Mouse (Mus musculus): ENCODE results near the gene Espl1. TPM values are rescaled to one million over a fixed set of nuclear protein-coding genes. Genes with fewer than 3 reads are reported as not detected.
A peak's percentile ranks its signal among the peaks of the same experiment; 100 is the strongest.

Espl1 gene
- polyA plus RNA-seq, 1 experiment from 2014 or later, result 45.9 TPM

- 73% methylated on average over 3 of the region's 3 CpGs for WGBS
- Histone ChIP-seq H3K4me3 (ENCODE audit: low read depth, low read length) (no peak overlapping the region), H3K9me3 (ENCODE audit: low read depth, low read length) (no peaks in the 10 kb centered on the region), H3K27ac (ENCODE audit: low read depth) (no peak overlapping the region), H3K27me3 (ENCODE audit: insufficient read depth, low read length) (no peaks in the 10 kb centered on the region), H3K9ac (no peak overlapping the region), H3K4me2 (no peak overlapping the region), H3K36me3 (ENCODE audit: insufficient read depth) (peaks cover 22% of the 10 kb centered on the region), H3K4me1 (ENCODE audit: insufficient read depth) (peaks cover 11% of the 10 kb centered on the region; the same call in 1 of the 2 replicates)
- no peak for DNase-seq
- TF ChIP-seq CTCF (IDR thresholded peaks at IDR 0.05; ENCODE audit: low read depth), result no peak
- no peak for ATAC-seq (ENCODE audit: insufficient read depth)
Observed at GRCm38 (mm10) chr15:102283648-102284047, 12.4 kb upstream of the Espl1 start.

DNA sequence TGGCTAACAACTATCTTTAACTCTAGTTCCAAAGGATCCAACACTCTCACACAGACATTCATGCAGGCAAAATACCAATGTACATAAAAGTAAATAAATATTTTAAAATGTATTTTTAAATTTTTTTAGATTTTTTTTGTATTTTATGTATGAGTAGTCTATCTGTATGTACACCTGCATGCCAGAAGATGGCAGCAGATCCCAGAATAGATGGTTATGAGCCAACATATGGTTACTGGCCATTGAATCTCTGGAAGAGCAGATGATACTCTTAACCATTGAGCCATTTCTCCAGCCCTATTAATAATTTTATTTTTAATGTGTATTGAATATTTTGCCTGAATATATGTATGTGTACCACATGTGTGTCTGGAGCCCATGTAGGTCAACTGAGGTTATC is 8.7 kb upstream of the Espl1 start:
- Histone ChIP-seq H3K36me3 (ENCODE audit: insufficient read depth) (0 out of 2 replicates have a peak, but pooled peaks cover 4% of the 10 kb centered on the region), H3K9me3 (ENCODE audit: low read depth, low read length) (no peaks in the 10 kb centered on the region), H3K4me1 (ENCODE audit: insufficient read depth) (peaks cover 4% of the 10 kb centered on the region; the same call in 1 of the 2 replicates), H3K27me3 (ENCODE audit: insufficient read depth, low read length) (no peaks in the 10 kb centered on the region), H3K9ac (no peak overlapping the region), H3K27ac (ENCODE audit: low read depth) (no peak overlapping the region), H3K4me2 (no peak overlapping the region), H3K4me3 (ENCODE audit: low read depth, low read length) (no peak overlapping the region)
- DNase-seq, result peak; percentile 82
- peak; percentile 39; the same call in 1 of the 2 replicates for ATAC-seq (ENCODE audit: insufficient read depth)
- TF ChIP-seq CTCF (IDR thresholded peaks at IDR 0.05; ENCODE audit: low read depth), result peak; percentile 67

- WGBS, result 2% methylated on average over 24 of the region's 24 CpGs
- no peak for TF ChIP-seq CTCF (IDR thresholded peaks at IDR 0.05; ENCODE audit: low read depth)
- Histone ChIP-seq H3K27ac (ENCODE audit: low read depth) (no peak overlapping the region), H3K4me2 (peak overlapping the region; percentile 73), H3K36me3 (ENCODE audit: insufficient read depth) (peaks cover 35% of the 10 kb centered on the region), H3K9ac (peak overlapping the region; percentile 51), H3K4me3 (ENCODE audit: low read depth, low read length) (peak overlapping the region; percentile 65), H3K9me3 (ENCODE audit: low read depth, low read length) (no peaks in the 10 kb centered on the region), H3K27me3 (ENCODE audit: insufficient read depth, low read length) (no peaks in the 10 kb centered on the region), H3K4me1 (ENCODE audit: insufficient read depth) (peaks cover 3% of the 10 kb centered on the region; the same call in 1 of the 2 replicates)
- ATAC-seq (ENCODE audit: insufficient read depth), result peak; percentile 58
- DNase-seq, result peak; percentile 14
Observed at GRCm38 (mm10) chr15:102296368-102297006, 421 bp downstream of the Espl1 start.

DNA sequence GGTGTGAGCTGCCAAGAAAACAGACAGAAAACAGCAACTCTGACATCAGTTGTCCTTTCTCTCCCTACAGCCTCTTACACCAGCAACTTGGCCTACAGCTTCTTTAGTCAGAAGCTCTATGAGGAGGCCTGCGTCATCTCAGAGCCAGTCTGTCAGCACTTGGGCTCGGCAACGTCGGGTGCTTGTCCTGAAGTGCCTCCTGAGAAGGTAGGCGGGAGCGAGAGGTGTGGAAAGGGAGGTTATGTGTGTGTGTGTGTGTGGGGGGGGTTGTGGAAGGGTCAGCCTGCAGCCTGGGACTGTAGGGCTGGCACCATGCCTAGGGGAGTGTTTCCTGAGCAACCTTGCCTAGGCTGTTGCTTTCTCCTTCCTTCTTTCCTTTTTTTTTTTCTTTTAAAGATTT is 6.5 kb downstream of the Espl1 start:
- H3K9me3 ChIP-seq (ENCODE audit: low read depth, low read length), result no peaks in the 10 kb centered on the region
- ATAC-seq (ENCODE audit: insufficient read depth) (peak; percentile 31; the same call in 1 of the 2 replicates), DNase-seq (peak; percentile 30)
- H3K4me2 ChIP-seq, result no peak overlapping the region
- H3K4me3 ChIP-seq (ENCODE audit: low read depth, low read length), result no peak overlapping the region
- 56% methylated on average over 6 of the region's 6 CpGs for WGBS
- H3K9ac ChIP-seq, result no peak overlapping the region
- H3K27me3 ChIP-seq (ENCODE audit: insufficient read depth, low read length), result no peaks in the 10 kb centered on the region
- H3K4me1 ChIP-seq (ENCODE audit: insufficient read depth), result no peaks in the 10 kb centered on the region
- peaks cover 79% of the 10 kb centered on the region for H3K36me3 ChIP-seq (ENCODE audit: insufficient read depth)
- TF ChIP-seq CTCF (IDR thresholded peaks at IDR 0.05; ENCODE audit: low read depth), result no peak
- H3K27ac ChIP-seq (ENCODE audit: low read depth), result no peak overlapping the region

GRCm38 (mm10) chr15:102308717-102309116 is 12.7 kb downstream of the Espl1 start:
- H3K9me3 ChIP-seq (ENCODE audit: low read depth, low read length), result no peaks in the 10 kb centered on the region
- no peak overlapping the region for H3K9ac ChIP-seq
- whole genome bisulfite sequencing, result 80% methylated on average over 9 of the region's 9 CpGs
- H3K4me2 ChIP-seq, result no peak overlapping the region
- no peak overlapping the region for H3K4me3 ChIP-seq (ENCODE audit: low read depth, low read length)
- no peaks in the 10 kb centered on the region for H3K4me1 ChIP-seq (ENCODE audit: insufficient read depth)
- no peak for ATAC-seq (ENCODE audit: insufficient read depth)
- H3K27ac ChIP-seq (ENCODE audit: low read depth), result no peak overlapping the region
- no peak for TF ChIP-seq CTCF (IDR thresholded peaks at IDR 0.05; ENCODE audit: low read depth)
- DNase-seq, result no peak
- peaks cover 81% of the 10 kb centered on the region for H3K36me3 ChIP-seq (ENCODE audit: insufficient read depth)
- no peaks in the 10 kb centered on the region for H3K27me3 ChIP-seq (ENCODE audit: insufficient read depth, low read length)

DNA sequence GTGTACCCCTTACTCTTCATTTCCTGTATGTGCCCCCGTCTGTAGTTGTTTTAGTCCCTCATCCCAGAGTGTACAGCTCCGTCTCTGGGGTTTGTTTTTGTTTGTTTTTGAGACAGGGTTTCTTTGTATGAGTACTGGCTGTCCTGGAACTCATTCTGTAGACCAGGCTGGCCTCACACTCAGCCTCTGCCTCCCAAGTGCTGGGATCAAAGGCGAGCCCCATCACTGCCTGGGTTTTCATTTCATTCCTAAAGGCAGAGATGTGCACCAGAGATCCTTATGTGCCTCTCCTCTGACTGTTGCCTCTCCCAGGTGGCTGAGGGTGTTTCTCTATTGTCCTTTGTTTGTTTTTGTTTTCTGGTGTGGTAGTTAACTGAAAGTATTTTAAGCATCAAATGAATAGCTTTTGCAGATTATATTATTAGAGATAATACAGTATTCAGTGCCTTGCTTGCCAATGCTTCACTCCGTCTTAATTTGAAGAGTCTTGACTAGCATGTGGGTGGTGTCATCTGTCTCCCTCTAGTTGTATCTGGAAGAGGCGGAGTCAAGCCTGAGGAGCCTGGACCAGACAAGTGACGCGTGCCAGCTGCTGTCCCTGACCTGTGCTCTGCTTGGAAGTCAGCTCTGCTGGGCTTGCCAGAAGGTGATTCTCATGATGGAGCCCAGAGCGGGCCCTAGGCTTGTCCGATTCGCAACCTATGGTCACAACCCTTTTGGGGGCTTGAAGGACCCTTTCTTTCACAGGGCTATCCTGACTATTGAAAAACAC is 14.2 kb downstream of the Espl1 start:
- Histone ChIP-seq H3K27me3 (ENCODE audit: insufficient read depth, low read length) (no peaks in the 10 kb centered on the region), H3K4me3 (ENCODE audit: low read depth, low read length) (no peak overlapping the region), H3K9ac (no peak overlapping the region), H3K9me3 (ENCODE audit: low read depth, low read length) (no peaks in the 10 kb centered on the region), H3K4me2 (no peak overlapping the region), H3K27ac (ENCODE audit: low read depth) (peak overlapping the region; percentile 83), H3K4me1 (ENCODE audit: insufficient read depth) (no peaks in the 10 kb centered on the region), H3K36me3 (ENCODE audit: insufficient read depth) (peaks cover 82% of the 10 kb centered on the region)
- DNase-seq (peak; percentile 92), ATAC-seq (ENCODE audit: insufficient read depth) (peak; percentile 95)
- WGBS, result 38% methylated on average over 10 of the region's 10 CpGs
- TF ChIP-seq CTCF (IDR thresholded peaks at IDR 0.05; ENCODE audit: low read depth), result no peak

- Histone ChIP-seq H3K4me1 (ENCODE audit: insufficient read depth) (no peaks in the 10 kb centered on the region), H3K4me3 (ENCODE audit: low read depth, low read length) (no peak overlapping the region), H3K27me3 (ENCODE audit: insufficient read depth, low read length) (no peaks in the 10 kb centered on the region), H3K27ac (ENCODE audit: low read depth) (no peak overlapping the region), H3K9ac (no peak overlapping the region), H3K9me3 (ENCODE audit: low read depth, low read length) (no peaks in the 10 kb centered on the region), H3K36me3 (ENCODE audit: insufficient read depth) (peaks cover 83% of the 10 kb centered on the region), H3K4me2 (no peak overlapping the region)
- ATAC-seq (ENCODE audit: insufficient read depth) (no peak), DNase-seq (no peak)
- TF ChIP-seq CTCF (IDR thresholded peaks at IDR 0.05; ENCODE audit: low read depth), result no peak
Observed at GRCm38 (mm10) chr15:102311489-102311888, 15.4 kb downstream of the Espl1 start.
